Mouse (Mus musculus): ENCODE measurements around the gene Atxn7l1. TPM values are rescaled to one million over a fixed set of nuclear protein-coding genes. Genes with fewer than 3 reads are reported as not detected.
"Not testable (repeated sequence)": the region's sequence is repeated elsewhere in the genome, so short reads cannot be mapped to it uniquely, and the experiment has no call there.

The Atxn7l1 gene
- polyA plus RNA-seq, 1 experiment from 2014 or later, result 7.8 TPM

GRCm38 (mm10) chr12:33153850-33154249 lies 6.4 kb downstream of the Atxn7l1 start:
- Histone ChIP-seq H3K9ac (no peak overlapping the region), H3K27ac (no peak overlapping the region), H3K36me3 (no peaks in the 10 kb centered on the region; the same call in 1 of the 2 replicates), H3K4me3 (no peak overlapping the region), H3K27me3 (no peaks in the 10 kb centered on the region), H3K9me3 (replicated peaks) (no peaks in the 10 kb centered on the region), H3K4me2 (no peak overlapping the region), H3K4me1 (replicated peaks) (peaks cover 9% of the 10 kb centered on the region)
- 82% methylated on average over 3 of the region's 3 CpGs for WGBS
- ATAC-seq (replicated peaks; ENCODE audit: insufficient number of reproducible peaks, insufficient read depth, low FRiP score, low read depth), result no peak

- Histone ChIP-seq H3K4me2 (no peak overlapping the region), H3K27me3 (no peaks in the 10 kb centered on the region), H3K4me3 (no peak overlapping the region), H3K27ac (no peak overlapping the region), H3K9me3 (replicated peaks) (no peaks in the 10 kb centered on the region), H3K4me1 (replicated peaks) (peaks cover 9% of the 10 kb centered on the region), H3K9ac (no peak overlapping the region), H3K36me3 (no peaks in the 10 kb centered on the region; the same call in 1 of the 2 replicates)
- no peak for ATAC-seq (replicated peaks; ENCODE audit: insufficient number of reproducible peaks, insufficient read depth, low FRiP score, low read depth)
- 88% methylated on average over 3 of the region's 3 CpGs for WGBS
These were observed 7.2 kb downstream of the Atxn7l1 start for GRCm38 (mm10) chr12:33154732-33155131.

- H3K4me3 ChIP-seq, result no peak overlapping the region
- no peaks in the 10 kb centered on the region for H3K27me3 ChIP-seq
- H3K27ac ChIP-seq, result no peak overlapping the region
- no peak for ATAC-seq (replicated peaks; ENCODE audit: insufficient number of reproducible peaks, insufficient read depth, low FRiP score, low read depth)
- no peaks in the 10 kb centered on the region for H3K9me3 ChIP-seq (replicated peaks)
- no peak overlapping the region for H3K9ac ChIP-seq
- no peaks in the 10 kb centered on the region; the same call in 1 of the 2 replicates for H3K36me3 ChIP-seq
- peaks cover 9% of the 10 kb centered on the region for H3K4me1 ChIP-seq (replicated peaks)
- WGBS, result 83% methylated on average over 7 of the region's 7 CpGs
- no peak overlapping the region for H3K4me2 ChIP-seq
These were observed 9.0 kb downstream of the Atxn7l1 start for GRCm38 (mm10) chr12:33156334-33157018.

GRCm38 (mm10) chr12:33158256-33158655 lies 10.8 kb downstream of the Atxn7l1 start:
- Histone ChIP-seq H3K27me3 (no peaks in the 10 kb centered on the region), H3K4me1 (replicated peaks) (peaks cover 13% of the 10 kb centered on the region), H3K36me3 (no peaks in the 10 kb centered on the region; the same call in 1 of the 2 replicates), H3K4me2 (no peak overlapping the region), H3K9ac (no peak overlapping the region), H3K9me3 (replicated peaks) (no peaks in the 10 kb centered on the region), H3K4me3 (no peak overlapping the region), H3K27ac (no peak overlapping the region)
- 0 out of 2 replicates have a peak, but pooled peaks have one; percentile 18 for ATAC-seq (replicated peaks; ENCODE audit: insufficient number of reproducible peaks, insufficient read depth, low FRiP score, low read depth)
- WGBS, result 56% methylated on average over 8 of the region's 8 CpGs

- 73% methylated on average over 7 of the region's 7 CpGs for WGBS
- no peaks in the 10 kb centered on the region for H3K27me3 ChIP-seq
- H3K36me3 ChIP-seq, result no peaks in the 10 kb centered on the region
- no peaks in the 10 kb centered on the region for H3K9me3 ChIP-seq (replicated peaks)
- H3K27ac ChIP-seq, result no peak overlapping the region
- H3K4me1 ChIP-seq (replicated peaks), result peaks cover 13% of the 10 kb centered on the region
- no peak overlapping the region for H3K4me2 ChIP-seq
- no peak for ATAC-seq (replicated peaks; ENCODE audit: insufficient number of reproducible peaks, insufficient read depth, low FRiP score, low read depth)
- no peak overlapping the region for H3K9ac ChIP-seq
- no peak overlapping the region for H3K4me3 ChIP-seq
These were observed 12.9 kb downstream of the Atxn7l1 start for GRCm38 (mm10) chr12:33160406-33160805.

- H3K27ac ChIP-seq, result no peak overlapping the region
- H3K9ac ChIP-seq, result no peak overlapping the region
- WGBS, result 57% methylated on average over 12 of the region's 12 CpGs
- no peak for ATAC-seq (replicated peaks; ENCODE audit: insufficient number of reproducible peaks, insufficient read depth, low FRiP score, low read depth)
- H3K4me1 ChIP-seq (replicated peaks), result peaks cover 10% of the 10 kb centered on the region
- H3K9me3 ChIP-seq (replicated peaks), result no peaks in the 10 kb centered on the region
- H3K36me3 ChIP-seq, result no peaks in the 10 kb centered on the region
- H3K4me3 ChIP-seq, result no peak overlapping the region
- H3K4me2 ChIP-seq, result no peak overlapping the region
- no peaks in the 10 kb centered on the region for H3K27me3 ChIP-seq
These were observed 15.0 kb downstream of the Atxn7l1 start for GRCm38 (mm10) chr12:33162541-33162940.

- H3K9me3 ChIP-seq (replicated peaks); ATAC-seq (replicated peaks; ENCODE audit: insufficient number of reproducible peaks, insufficient read depth, low FRiP score, low read depth); H3K36me3 ChIP-seq; H3K27ac ChIP-seq; H3K4me3 ChIP-seq; H3K9ac ChIP-seq; H3K27me3 ChIP-seq; H3K4me1 ChIP-seq (replicated peaks); H3K4me2 ChIP-seq: not testable (repeated sequence)
- 90% methylated on average over 5 of the region's 5 CpGs for WGBS
These were observed 16.5 kb downstream of the Atxn7l1 start for GRCm38 (mm10) chr12:33164019-33164418.

GRCm38 (mm10) chr12:33166712-33167111 lies 19.2 kb downstream of the Atxn7l1 start:
- Histone ChIP-seq H3K4me1 (replicated peaks) (peaks cover 3% of the 10 kb centered on the region; the same call in 1 of the 2 replicates), H3K27ac (no peak overlapping the region), H3K4me2 (no peak overlapping the region), H3K27me3 (no peaks in the 10 kb centered on the region), H3K9ac (no peak overlapping the region), H3K9me3 (replicated peaks) (no peaks in the 10 kb centered on the region), H3K4me3 (no peak overlapping the region), H3K36me3 (no peaks in the 10 kb centered on the region)
- ATAC-seq (replicated peaks; ENCODE audit: insufficient number of reproducible peaks, insufficient read depth, low FRiP score, low read depth), result no peak
- 49% methylated on average over 8 of the region's 8 CpGs for WGBS

- H3K4me2 ChIP-seq, result no peak overlapping the region
- H3K9ac ChIP-seq, result no peak overlapping the region
- H3K27me3 ChIP-seq, result no peaks in the 10 kb centered on the region
- H3K9me3 ChIP-seq (replicated peaks), result no peaks in the 10 kb centered on the region
- no peak overlapping the region for H3K4me3 ChIP-seq
- no peak for ATAC-seq (replicated peaks; ENCODE audit: insufficient number of reproducible peaks, insufficient read depth, low FRiP score, low read depth)
- no peak overlapping the region for H3K27ac ChIP-seq
- H3K4me1 ChIP-seq (replicated peaks), result peaks cover 2% of the 10 kb centered on the region; the same call in 1 of the 2 replicates
- no peaks in the 10 kb centered on the region for H3K36me3 ChIP-seq
- 84% methylated on average over 5 of the region's 5 CpGs for WGBS
These were observed 20.1 kb downstream of the Atxn7l1 start for GRCm38 (mm10) chr12:33167545-33167944.

GRCm38 (mm10) chr12:33168491-33168890 lies 21.0 kb downstream of the Atxn7l1 start:
- no peaks in the 10 kb centered on the region for H3K36me3 ChIP-seq
- H3K4me1 ChIP-seq (replicated peaks), result no peaks in the 10 kb centered on the region; the same call in 1 of the 2 replicates
- H3K4me2 ChIP-seq, result no peak overlapping the region
- no peak overlapping the region for H3K27ac ChIP-seq
- no peak overlapping the region for H3K4me3 ChIP-seq
- WGBS, result 97% methylated on average over 2 of the region's 2 CpGs
- no peaks in the 10 kb centered on the region for H3K27me3 ChIP-seq
- H3K9ac ChIP-seq, result no peak overlapping the region
- no peaks in the 10 kb centered on the region for H3K9me3 ChIP-seq (replicated peaks)
- ATAC-seq (replicated peaks; ENCODE audit: insufficient number of reproducible peaks, insufficient read depth, low FRiP score, low read depth), result no peak

GRCm38 (mm10) chr12:33169777-33170494 lies 22.4 kb downstream of the Atxn7l1 start:
- Histone ChIP-seq H3K4me1 (replicated peaks) (peaks cover 4% of the 10 kb centered on the region), H3K4me3 (no peak overlapping the region), H3K27ac (no peak overlapping the region), H3K9ac (no peak overlapping the region), H3K27me3 (no peaks in the 10 kb centered on the region), H3K36me3 (no peaks in the 10 kb centered on the region), H3K9me3 (replicated peaks) (no peaks in the 10 kb centered on the region), H3K4me2 (no peak overlapping the region)
- 87% methylated on average over 11 of the region's 11 CpGs for WGBS
- no peak for ATAC-seq (replicated peaks; ENCODE audit: insufficient number of reproducible peaks, insufficient read depth, low FRiP score, low read depth)
